Mouse (Mus musculus) limb, embryonic 12.5 days (tissue): Measurements from ENCODE around the gene Mrpl40. TPM values are rescaled to one million over a fixed set of nuclear protein-coding genes. Genes with fewer than 3 reads are reported as not detected.

Source experiments
- ATAC-seq: fragments of 200-750 bp; cut with Nextera tagmentation; 2 replicates; pipeline ENCODE4 v1.8.0; 2017; ENCODE audit warnings: low read depth, moderate TSS enrichment; ENCODE audit not compliant: insufficient number of reproducible peaks, insufficient read depth, low FRiP score, low TSS enrichment
- H3K27ac ChIP-seq: fragments of 300-500 bp; sonication (generic); 2 replicates; pipeline ENCODE4 v1.5.1; 2016; ENCODE audit warnings: mild to moderate bottlenecking, moderate library complexity
- H3K27me3 ChIP-seq: fragments of 300-500 bp; sonication (generic); 2 replicates; pipeline ENCODE4 v1.6.1; 2016; ENCODE audit warnings: mild to moderate bottlenecking, moderate library complexity
- H3K36me3 ChIP-seq: fragments of 300-500 bp; sonication (generic); 2 replicates; pipeline ENCODE4 v1.6.1; 2016; ENCODE audit warnings: mild to moderate bottlenecking, moderate library complexity
- H3K4me1 ChIP-seq: fragments of 300-500 bp; sonication (generic); replicated peaks from 2 replicates; pipeline ENCODE4 v1.6.1; 2016
- H3K4me2 ChIP-seq: fragments of 300-500 bp; sonication (generic); 2 replicates; pipeline ENCODE4 v1.6.1; 2016; ENCODE audit warnings: mild to moderate bottlenecking, moderate library complexity
- H3K4me3 ChIP-seq: fragments of 300-500 bp; sonication (generic); replicated peaks from 2 replicates; pipeline ENCODE4 v1.5.1; 2016; ENCODE audit warnings: mild to moderate bottlenecking
- H3K9ac ChIP-seq: fragments of 300-500 bp; sonication (generic); replicated peaks from 2 replicates; pipeline ENCODE4 v1.6.1; 2016; ENCODE audit warnings: mild to moderate bottlenecking, moderate library complexity
- H3K9me3 ChIP-seq: fragments of 300-500 bp; sonication (generic); 2 replicates; pipeline ENCODE4 v1.6.1; 2016; ENCODE audit warnings: mild to moderate bottlenecking, moderate library complexity
- WGBS: fragments of 180-500 bp; shearing (Covaris S2); methylation state at CpG from one replicate; pipeline ENCODE4 v1.1.7; 2016; 5-methylcytosine and 5-hydroxymethylcytosine counted together
- polyA plus RNA-seq: library from polyadenylated mRNA; unstranded; fragments of >200 nt; fragmentation: Nextera tagmentation; extraction: Ambion mirVana; gene quantifications from 2 replicates; pipeline ENCODE4 v1.2.1, GENCODE M21; 2016

Gene Mrpl40
- polyA plus RNA-seq, 1 experiment from 2014 or later, result 106 TPM

DNA sequence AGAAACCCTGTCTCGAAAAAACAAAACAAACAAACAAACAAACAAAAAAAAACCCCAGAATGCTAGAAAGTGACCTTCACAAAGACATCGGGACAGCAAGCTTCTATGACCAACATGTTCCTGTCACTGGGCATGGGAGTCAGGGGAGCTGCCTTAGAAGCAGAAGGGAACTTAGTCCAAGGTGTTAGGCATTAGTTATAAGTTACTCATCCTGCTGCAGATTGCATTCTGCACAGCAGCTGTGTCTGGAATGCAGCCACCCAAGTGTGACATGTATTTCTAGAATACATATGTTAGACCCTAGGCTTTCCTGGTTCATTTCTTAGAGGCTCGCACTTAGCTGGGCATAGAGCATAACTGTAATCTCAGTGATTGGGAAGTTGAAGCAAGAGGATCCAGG lies 48.0 kb downstream of the Mrpl40 start:
- Histone ChIP-seq H3K4me3 (no peak overlapping the region), H3K9ac (no peak overlapping the region), H3K36me3 (peaks cover 99% of the 10 kb centered on the region), H3K4me1 (no peaks in the 10 kb centered on the region), H3K27ac (no peak overlapping the region), H3K4me2 (no peak overlapping the region), H3K27me3 (no peaks in the 10 kb centered on the region), H3K9me3 (no peaks in the 10 kb centered on the region)
- WGBS, result 95% methylated on average over 3 of the region's 3 CpGs
- ATAC-seq, result no peak

DNA sequence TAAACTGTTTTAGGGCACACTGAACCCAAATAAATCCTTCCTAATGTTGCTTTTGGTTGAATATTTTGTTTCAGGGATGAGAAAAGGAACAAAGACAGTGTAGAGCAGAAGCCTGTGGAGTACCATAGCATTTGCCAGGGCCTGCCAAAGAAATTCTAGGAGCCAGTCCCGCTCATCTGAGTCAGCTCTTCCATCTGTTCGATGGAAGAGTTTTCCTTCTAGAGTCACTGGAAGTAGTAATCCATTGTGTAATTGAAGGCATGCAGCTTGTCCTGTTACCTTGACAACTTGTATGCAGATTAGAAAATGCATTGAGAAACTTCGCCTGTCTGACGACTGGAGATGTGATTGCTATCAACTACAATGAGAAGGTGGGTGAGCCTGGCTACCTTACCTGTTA lies 53.7 kb downstream of the Mrpl40 start:
- Histone ChIP-seq H3K27ac (no peak overlapping the region), H3K27me3 (no peaks in the 10 kb centered on the region), H3K9me3 (no peaks in the 10 kb centered on the region), H3K4me3 (no peak overlapping the region), H3K36me3 (peaks cover 100% of the 10 kb centered on the region), H3K9ac (no peak overlapping the region), H3K4me1 (no peaks in the 10 kb centered on the region), H3K4me2 (no peak overlapping the region)
- no peak for ATAC-seq
- WGBS, result 81% methylated on average over 4 of the region's 4 CpGs

DNA sequence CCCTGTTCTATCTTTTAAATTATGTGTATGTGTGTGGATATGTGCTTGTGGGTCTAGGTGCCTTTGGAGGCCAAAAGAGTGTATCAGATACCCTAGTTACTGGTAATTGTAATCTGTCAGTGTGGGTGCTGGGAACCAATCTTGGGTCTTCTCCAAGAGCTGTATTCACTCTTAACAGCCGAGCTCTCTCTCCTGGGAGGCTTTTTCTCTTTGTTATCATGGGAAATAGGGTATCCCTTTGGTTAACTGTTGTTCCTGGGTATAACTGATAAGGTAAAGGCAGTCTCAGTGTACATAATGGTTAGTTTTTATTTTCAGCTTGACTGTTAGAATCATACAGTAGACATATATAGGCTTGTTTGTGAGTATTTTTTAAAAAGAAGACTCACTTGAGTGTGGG lies 54.3 kb downstream of the Mrpl40 start:
- Histone ChIP-seq H3K27me3 (no peaks in the 10 kb centered on the region), H3K4me3 (no peak overlapping the region), H3K36me3 (peaks cover 100% of the 10 kb centered on the region), H3K4me1 (no peaks in the 10 kb centered on the region), H3K4me2 (no peak overlapping the region), H3K9ac (no peak overlapping the region), H3K27ac (no peak overlapping the region), H3K9me3 (no peaks in the 10 kb centered on the region)
- ATAC-seq, result no peak
- 89% methylated on average over 1 of the region's 1 CpGs for whole genome bisulfite sequencing

Other genes starting within 250 kb of the Mrpl40 start
- gene Sept5, start 246.9 kb downstream of the Mrpl40 start, polyA plus RNA-seq, result 31.7 and 34.2 TPM in 2 replicates
- 15.3 and 19.4 TPM in 2 replicates for gene Cldn5, start 100.0 kb downstream of the Mrpl40 start, polyA plus RNA-seq
- 118 and 120 TPM in 2 replicates for gene Ufd1, start 65.1 kb downstream of the Mrpl40 start, polyA plus RNA-seq
- 63.9 and 64.2 TPM in 2 replicates for gene Cdc45, start 64.9 kb downstream of the Mrpl40 start, polyA plus RNA-seq
- gene 2510002D24Rik, start 40.3 kb downstream of the Mrpl40 start, polyA plus RNA-seq, result 37.3 and 38.9 TPM in 2 replicates
- not detected in 2 replicates for gene Gm28539, start 40.3 kb downstream of the Mrpl40 start, polyA plus RNA-seq
- 24.0 and 24.6 TPM in 2 replicates for gene Hira, start 175 bp upstream of the Mrpl40 start, polyA plus RNA-seq